Mouse (Mus musculus) lung, postnatal 0 days (tissue): ENCODE data around the gene Eif2b3. TPM values are rescaled to one million over a fixed set of nuclear protein-coding genes. Genes with fewer than 3 reads are reported as not detected.

Source experiments
- ATAC-seq: fragments of 200-750 bp; cut with Nextera tagmentation; 2 replicates; pipeline ENCODE4 v1.8.0; 2017; ENCODE audit warnings: moderate library complexity
- DNase-seq: peaks from one replicate; pipeline ENCODE4 v3.0.0-alpha.2; 2016; ENCODE audit warnings: low spot score
- H3K27ac ChIP-seq: fragments of 300-500 bp; sonication (generic); 2 replicates; pipeline ENCODE4 v1.5.1; 2014; ENCODE audit warnings: antibody characterized with exemption, mild to moderate bottlenecking, low read length, mixed read lengths
- H3K27me3 ChIP-seq: fragments of 300-500 bp; sonication (generic); replicated peaks from 2 replicates; pipeline ENCODE4 v1.6.1; 2014; ENCODE audit warnings: low read length, mixed read lengths; ENCODE audit not compliant: insufficient read depth
- H3K36me3 ChIP-seq: fragments of 300-500 bp; sonication (generic); 2 replicates; pipeline ENCODE4 v1.6.1; 2014; ENCODE audit warnings: low read length, mixed read lengths; ENCODE audit not compliant: insufficient read depth
- H3K4me1 ChIP-seq: fragments of 300-500 bp; sonication (generic); 2 replicates; pipeline ENCODE4 v1.6.1; 2014; ENCODE audit warnings: antibody characterized with exemption, low read depth, low read length, mixed read lengths; ENCODE audit not compliant: insufficient read depth
- H3K4me2 ChIP-seq: fragments of 300-500 bp; sonication (generic); replicated peaks from 2 replicates; pipeline ENCODE4 v1.6.1; 2014; ENCODE audit warnings: low read depth, mild to moderate bottlenecking, low read length, moderate library complexity, mixed read lengths
- H3K4me3 ChIP-seq: fragments of 300-500 bp; sonication (generic); 2 replicates; pipeline ENCODE4 v1.5.1; 2014; ENCODE audit warnings: low read depth, low read length
- H3K9ac ChIP-seq: fragments of 300-500 bp; sonication (generic); replicated peaks from 2 replicates; pipeline ENCODE4 v1.6.1; 2014; ENCODE audit warnings: low read depth, mild to moderate bottlenecking
- H3K9me3 ChIP-seq: fragments of 300-500 bp; sonication (generic); 2 replicates; pipeline ENCODE4 v1.6.1; 2016; ENCODE audit warnings: low read length, mixed read lengths
- CTCF ChIP-seq: IDR thresholded peaks from 2 replicates; pipeline ENCODE4 v1.5.1; 2016; ENCODE audit warnings: antibody characterized with exemption, mild to moderate bottlenecking
- EP300 ChIP-seq: IDR thresholded peaks from 2 replicates; pipeline ENCODE4 v1.6.1; 2016; ENCODE audit warnings: antibody characterized with exemption, mild to moderate bottlenecking, control low read depth
- WGBS: fragments of 180-500 bp; shearing (Covaris S2); extraction: QIAGEN DNeasy Blood & Tissue Kit; methylation state at CpG from one replicate; pipeline ENCODE4 v1.1.7; 2014; 5-methylcytosine and 5-hydroxymethylcytosine counted together
- polyA plus RNA-seq: library from polyadenylated mRNA; unstranded; fragments of >200 nt; fragmentation: Nextera tagmentation; extraction: Ambion mirVana; gene quantifications from 2 replicates; pipeline ENCODE4 v1.2.1, GENCODE M21; 2015

The Eif2b3 gene
- polyA plus RNA-seq, 1 experiment from 2014 or later, result 21.9 TPM

- Histone ChIP-seq H3K4me1 (no peaks in the 10 kb centered on the region), H3K27me3 (no peaks in the 10 kb centered on the region), H3K27ac (no peak overlapping the region), H3K9me3 (no peaks in the 10 kb centered on the region), H3K4me2 (no peak overlapping the region), H3K36me3 (peaks cover 29% of the 10 kb centered on the region), H3K4me3 (no peak overlapping the region), H3K9ac (no peak overlapping the region)
- DNase-seq, result peak; percentile 82
- TF ChIP-seq CTCF (peak; percentile 87), EP300 (no peak)
- 53% methylated on average over 38 of the region's 38 CpGs for WGBS
- ATAC-seq, result peak; percentile 74
Observed at GRCm38 (mm10) chr4:117002543-117003521, 16.4 kb upstream of the Eif2b3 start.

- WGBS, result 82% methylated on average over 4 of the region's 4 CpGs
Observed at GRCm38 (mm10) chr4:117004649-117005048, 14.6 kb upstream of the Eif2b3 start.

GRCm38 (mm10) chr4:117005611-117006400, 13.4 kb upstream of the Eif2b3 start:
- Histone ChIP-seq H3K9me3 (no peaks in the 10 kb centered on the region), H3K36me3 (peaks cover 22% of the 10 kb centered on the region), H3K27me3 (no peaks in the 10 kb centered on the region), H3K4me3 (no peak overlapping the region), H3K4me1 (no peaks in the 10 kb centered on the region), H3K9ac (no peak overlapping the region), H3K4me2 (no peak overlapping the region), H3K27ac (no peak overlapping the region)
- WGBS, result 72% methylated on average over 7 of the region's 7 CpGs
- DNase-seq, result no peak
- no peak for ATAC-seq
- TF ChIP-seq CTCF (peak; percentile 14; the same call in 1 of the 2 replicates), EP300 (no peak)

More at GRCm38 (mm10) chr4:117004649-117005048, 14.6 kb upstream of the Eif2b3 start:
- Histone ChIP-seq H3K4me1 (no peaks in the 10 kb centered on the region), H3K27ac (no peak overlapping the region), H3K9me3 (no peaks in the 10 kb centered on the region), H3K36me3 (peaks cover 24% of the 10 kb centered on the region), H3K9ac (no peak overlapping the region), H3K4me3 (no peak overlapping the region), H3K4me2 (no peak overlapping the region), H3K27me3 (no peaks in the 10 kb centered on the region)
- no peak for ATAC-seq
- DNase-seq, result no peak
- TF ChIP-seq EP300 (no peak), CTCF (no peak)

DNA sequence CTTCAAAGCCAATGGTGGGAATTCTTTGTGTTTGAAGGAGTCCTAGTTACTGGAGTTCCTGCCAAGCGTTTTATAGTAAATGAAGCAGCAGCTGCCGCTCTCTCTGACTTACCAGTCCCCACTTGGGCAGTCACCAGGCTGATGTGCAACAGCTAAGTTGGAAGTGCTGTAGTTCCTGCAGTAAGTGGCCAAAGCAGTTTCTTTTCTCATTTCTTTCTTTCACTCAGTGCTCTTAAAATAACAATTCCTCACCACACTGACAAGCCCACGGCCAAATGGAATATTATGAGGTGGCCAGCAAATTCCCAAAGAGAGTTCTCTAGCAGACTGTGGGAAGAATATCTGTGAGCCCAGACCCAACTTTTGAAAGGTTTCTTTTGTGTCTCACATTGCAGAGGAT, 12.1 kb upstream of the Eif2b3 start:
- Histone ChIP-seq H3K4me1 (no peaks in the 10 kb centered on the region), H3K27ac (no peak overlapping the region), H3K4me3 (no peak overlapping the region), H3K27me3 (no peaks in the 10 kb centered on the region), H3K9me3 (no peaks in the 10 kb centered on the region), H3K4me2 (no peak overlapping the region), H3K36me3 (peaks cover 18% of the 10 kb centered on the region), H3K9ac (no peak overlapping the region)
- DNase-seq (no peak), ATAC-seq (no peak)
- TF ChIP-seq CTCF (no peak), EP300 (no peak)
- 54% methylated on average over 3 of the region's 3 CpGs for WGBS

GRCm38 (mm10) chr4:117010231-117010630, 9.0 kb upstream of the Eif2b3 start:
- Histone ChIP-seq H3K36me3 (no peaks in the 10 kb centered on the region), H3K4me1 (no peaks in the 10 kb centered on the region), H3K9me3 (no peaks in the 10 kb centered on the region), H3K27me3 (no peaks in the 10 kb centered on the region), H3K27ac (no peak overlapping the region), H3K9ac (no peak overlapping the region), H3K4me2 (no peak overlapping the region), H3K4me3 (no peak overlapping the region)
- DNase-seq (no peak), ATAC-seq (no peak)
- 70% methylated on average over 5 of the region's 5 CpGs for WGBS
- TF ChIP-seq EP300, result no peak
- TF ChIP-seq CTCF, result no peak

DNA sequence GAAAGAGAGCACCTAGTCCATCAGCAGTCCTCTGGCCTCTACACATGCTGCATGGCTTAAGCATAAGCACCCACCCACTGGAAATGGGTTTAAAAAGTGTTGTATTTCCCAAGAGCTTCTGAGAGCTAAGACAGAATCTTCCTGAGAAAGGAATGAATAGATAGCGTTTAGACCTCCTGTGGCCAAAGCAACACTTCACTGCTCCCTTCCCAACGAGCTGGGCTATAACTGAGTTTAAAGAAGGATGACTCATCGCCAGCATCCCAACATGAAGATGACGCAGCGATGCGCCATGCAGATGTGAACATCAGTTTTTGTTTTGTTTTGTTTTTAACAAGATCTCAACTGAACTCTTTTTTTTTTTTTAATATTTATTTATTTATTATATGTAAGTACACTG, 5.6 kb upstream of the Eif2b3 start:
- H3K4me1 ChIP-seq, result no peaks in the 10 kb centered on the region
- no peak overlapping the region for H3K4me3 ChIP-seq
- no peak overlapping the region for H3K4me2 ChIP-seq
- ATAC-seq (no peak), DNase-seq (no peak)
- H3K9ac ChIP-seq, result no peak overlapping the region
- H3K27ac ChIP-seq, result no peak overlapping the region
- no peaks in the 10 kb centered on the region for H3K36me3 ChIP-seq
- WGBS, result 83% methylated on average over 6 of the region's 6 CpGs
- H3K9me3 ChIP-seq, result no peaks in the 10 kb centered on the region
- TF ChIP-seq CTCF, result no peak
- H3K27me3 ChIP-seq, result no peaks in the 10 kb centered on the region
